Mouse (Mus musculus) heart, embryonic 11.5 days (tissue): Measurements from ENCODE around the gene Acot11. TPM values are rescaled to one million over a fixed set of nuclear protein-coding genes. Genes with fewer than 3 reads are reported as not detected.

Experiments
- ATAC-seq: fragments of 200-750 bp; cut with Nextera tagmentation; replicated peaks from 2 replicates; pipeline ENCODE4 v1.8.0; 2017; ENCODE audit warnings: moderate library complexity; ENCODE audit not compliant: insufficient number of reproducible peaks, low FRiP score, low TSS enrichment
- H3K27ac ChIP-seq: fragments of 300-500 bp; sonication (generic); 2 replicates; pipeline ENCODE4 v1.5.1; 2014; ENCODE audit warnings: mild to moderate bottlenecking, low read depth, low read length
- H3K27me3 ChIP-seq: fragments of 300-500 bp; sonication (generic); 2 replicates; pipeline ENCODE4 v1.6.1; 2014; ENCODE audit warnings: mild to moderate bottlenecking, low read length, mixed read lengths; ENCODE audit not compliant: control insufficient read depth, insufficient read depth
- H3K36me3 ChIP-seq: fragments of 300-500 bp; sonication (generic); 2 replicates; pipeline ENCODE4 v1.6.1; 2014; ENCODE audit warnings: mild to moderate bottlenecking, low read length, moderate library complexity, mixed read lengths; ENCODE audit not compliant: control insufficient read depth, insufficient read depth
- H3K4me1 ChIP-seq: fragments of 300-500 bp; sonication (generic); 2 replicates; pipeline ENCODE4 v1.6.1; 2014; ENCODE audit warnings: low read length; ENCODE audit not compliant: control insufficient read depth, insufficient read depth
- H3K4me2 ChIP-seq: fragments of 300-500 bp; sonication (generic); 2 replicates; pipeline ENCODE4 v1.6.1; 2014; ENCODE audit warnings: mild to moderate bottlenecking, moderate library complexity
- H3K4me3 ChIP-seq: fragments of 300-500 bp; sonication (generic); 2 replicates; pipeline ENCODE4 v1.5.1; 2014; ENCODE audit warnings: low read depth, low read length
- H3K9ac ChIP-seq: fragments of 300-500 bp; sonication (generic); 2 replicates; pipeline ENCODE4 v1.6.1; 2014; ENCODE audit warnings: mild to moderate bottlenecking, low read depth, low read length, moderate library complexity
- H3K9me3 ChIP-seq: fragments of 300-500 bp; sonication (generic); replicated peaks from 2 replicates; pipeline ENCODE4 v1.6.1; 2016; ENCODE audit warnings: low read length; ENCODE audit not compliant: control insufficient read depth
- WGBS: fragments of 180-500 bp; shearing (Covaris S2); extraction: QIAGEN DNeasy Blood & Tissue Kit; methylation state at CpG from one replicate; pipeline ENCODE4 v1.1.7; 2014; ENCODE audit not compliant: insufficient replicate concordance; 5-methylcytosine and 5-hydroxymethylcytosine counted together
- polyA plus RNA-seq: library from polyadenylated mRNA; unstranded; fragments of >200 nt; fragmentation: Nextera tagmentation; extraction: Ambion mirVana; gene quantifications from 2 replicates; pipeline ENCODE4 v1.2.1, GENCODE M21; 2014

Acot11 gene
- polyA plus RNA-seq: 3.0 and 4.3 TPM in 2 replicates

GRCm38 (mm10) chr4:106804910-106805274 lies at the start of gene Acot11:
Acot11 (minus strand) TSS chr4:106804998.
- 2% methylated on average over 23 of the region's 23 CpGs for WGBS
- ATAC-seq: peak; percentile 72
- Histone ChIP-seq H3K27ac (peak within 1 kb of the TSS; percentile 71), H3K27me3 (0 out of 2 replicates have a peak, but pooled peaks cover 2% of the 10 kb centered on the region), H3K9me3 (no peaks in the 10 kb centered on the region), H3K4me2 (peak within 1 kb of the TSS; percentile 81), H3K9ac (peak within 1 kb of the TSS; percentile 72), H3K36me3 (no peaks in the 10 kb centered on the region), H3K4me1 (peaks cover 16% of the 10 kb centered on the region), H3K4me3 (peak within 1 kb of the TSS; percentile 49)

- Histone ChIP-seq H3K9ac (peak overlapping the region; percentile 70; the same call in 1 of the 2 replicates), H3K9me3 (no peaks in the 10 kb centered on the region), H3K4me3 (no peak overlapping the region), H3K36me3 (no peaks in the 10 kb centered on the region), H3K27ac (peak overlapping the region; percentile 90), H3K4me1 (peaks cover 21% of the 10 kb centered on the region), H3K4me2 (peak overlapping the region; percentile 62), H3K27me3 (no peaks in the 10 kb centered on the region)
- WGBS: 45% methylated on average over 12 of the region's 12 CpGs
- 0 out of 2 replicates have a peak, but pooled peaks have one; percentile 11 for ATAC-seq
Measured at GRCm38 (mm10) chr4:106848290-106849092, 43.7 kb upstream of the Acot11 start.

GRCm38 (mm10) chr4:106847591-106848289 lies 42.9 kb upstream of the Acot11 start:
- peaks cover 19% of the 10 kb centered on the region for H3K4me1 ChIP-seq
- H3K4me2 ChIP-seq: peak overlapping the region; percentile 62
- H3K27me3 ChIP-seq: no peaks in the 10 kb centered on the region
- H3K9me3 ChIP-seq: no peaks in the 10 kb centered on the region
- peak overlapping the region; percentile 70 for H3K9ac ChIP-seq
- 0 out of 2 replicates have a peak overlapping the region, but pooled peaks have one; percentile 2 for H3K4me3 ChIP-seq
- peak; percentile 77 for ATAC-seq
- no peaks in the 10 kb centered on the region for H3K36me3 ChIP-seq
- WGBS: 11% methylated on average over 9 of the region's 9 CpGs
- peak overlapping the region; percentile 90 for H3K27ac ChIP-seq

- H3K4me2 ChIP-seq: no peak overlapping the region
- peaks cover 44% of the 10 kb centered on the region for H3K4me1 ChIP-seq
- H3K27ac ChIP-seq: no peak overlapping the region
- WGBS: 64% methylated on average over 8 of the region's 8 CpGs
- no peak overlapping the region for H3K4me3 ChIP-seq
- no peaks in the 10 kb centered on the region for H3K36me3 ChIP-seq
- no peaks in the 10 kb centered on the region for H3K27me3 ChIP-seq
- no peak for ATAC-seq
- no peaks in the 10 kb centered on the region for H3K9me3 ChIP-seq
- no peak overlapping the region for H3K9ac ChIP-seq
Measured at GRCm38 (mm10) chr4:106842561-106842960, 37.8 kb upstream of the Acot11 start.

GRCm38 (mm10) chr4:106841856-106842255 lies 37.1 kb upstream of the Acot11 start:
- no peak overlapping the region for H3K4me3 ChIP-seq
- no peaks in the 10 kb centered on the region for H3K36me3 ChIP-seq
- no peaks in the 10 kb centered on the region for H3K27me3 ChIP-seq
- H3K9ac ChIP-seq: no peak overlapping the region
- H3K4me1 ChIP-seq: peaks cover 39% of the 10 kb centered on the region
- no peak overlapping the region for H3K27ac ChIP-seq
- 32% methylated on average over 7 of the region's 7 CpGs for WGBS
- no peaks in the 10 kb centered on the region for H3K9me3 ChIP-seq
- ATAC-seq: no peak
- H3K4me2 ChIP-seq: no peak overlapping the region

- Histone ChIP-seq H3K9me3 (no peaks in the 10 kb centered on the region), H3K9ac (no peak overlapping the region), H3K4me3 (no peak overlapping the region), H3K27me3 (no peaks in the 10 kb centered on the region), H3K36me3 (no peaks in the 10 kb centered on the region), H3K4me2 (peak overlapping the region; percentile 5; the same call in 1 of the 2 replicates), H3K4me1 (peaks cover 38% of the 10 kb centered on the region), H3K27ac (peak overlapping the region; percentile 97)
- no peak for ATAC-seq
- WGBS: 24% methylated on average over 7 of the region's 7 CpGs
Measured at GRCm38 (mm10) chr4:106841303-106841702, 36.5 kb upstream of the Acot11 start.

GRCm38 (mm10) chr4:106840651-106841145 lies 35.9 kb upstream of the Acot11 start:
- Histone ChIP-seq H3K9ac (peak overlapping the region; percentile 83), H3K4me2 (peak overlapping the region; percentile 99), H3K4me3 (peak overlapping the region; percentile 63), H3K27me3 (no peaks in the 10 kb centered on the region), H3K9me3 (no peaks in the 10 kb centered on the region), H3K27ac (peak overlapping the region; percentile 97), H3K36me3 (no peaks in the 10 kb centered on the region), H3K4me1 (peaks cover 38% of the 10 kb centered on the region)
- 33% methylated on average over 6 of the region's 6 CpGs for WGBS
- ATAC-seq: no peak

GRCm38 (mm10) chr4:106839964-106840611 lies 35.3 kb upstream of the Acot11 start:
- no peaks in the 10 kb centered on the region for H3K27me3 ChIP-seq
- peak overlapping the region; percentile 83 for H3K9ac ChIP-seq
- no peaks in the 10 kb centered on the region for H3K36me3 ChIP-seq
- under 1% methylated on average over 24 of the region's 51 CpGs for WGBS
- H3K27ac ChIP-seq: peak overlapping the region; percentile 97
- peak; percentile 68 for ATAC-seq
- H3K4me3 ChIP-seq: peak overlapping the region; percentile 63
- peak overlapping the region; percentile 99 for H3K4me2 ChIP-seq
- H3K9me3 ChIP-seq: no peaks in the 10 kb centered on the region
- H3K4me1 ChIP-seq: peaks cover 38% of the 10 kb centered on the region
